Mouse (Mus musculus) stomach, postnatal 0 days (tissue): ENCODE results near the gene Xylt1. TPM values are rescaled to one million over a fixed set of nuclear protein-coding genes. Genes with fewer than 3 reads are reported as not detected.

ENCODE experiments used
- ATAC-seq: fragments of 200-750 bp; cut with Nextera tagmentation; 2 replicates; pipeline ENCODE4 v1.8.0; 2017; ENCODE audit not compliant: low FRiP score, low TSS enrichment
- DNase-seq: peaks from one replicate; pipeline ENCODE4 v3.0.0-alpha.2; 2016; ENCODE audit warnings: low spot score
- H3K27ac ChIP-seq: fragments of 300-500 bp; sonication (generic); replicated peaks from 2 replicates; pipeline ENCODE4 v1.5.1; 2014; ENCODE audit warnings: mild to moderate bottlenecking, control low read depth
- H3K27me3 ChIP-seq: fragments of 300-500 bp; sonication (generic); 2 replicates; pipeline ENCODE4 v1.6.1; 2014; ENCODE audit warnings: low read length; ENCODE audit not compliant: control insufficient read depth, insufficient read depth
- H3K36me3 ChIP-seq: fragments of 300-500 bp; sonication (generic); 2 replicates; pipeline ENCODE4 v1.6.1; 2014; ENCODE audit warnings: low read length, mixed read lengths; ENCODE audit not compliant: control insufficient read depth, insufficient read depth
- H3K4me1 ChIP-seq: fragments of 300-500 bp; sonication (generic); replicated peaks from 2 replicates; pipeline ENCODE4 v1.6.1; 2014; ENCODE audit warnings: antibody characterized with exemption; ENCODE audit not compliant: control insufficient read depth, insufficient read depth
- H3K4me2 ChIP-seq: fragments of 300-500 bp; sonication (generic); replicated peaks from 2 replicates; pipeline ENCODE4 v1.6.1; 2014; ENCODE audit warnings: low read depth, mild to moderate bottlenecking, control low read depth, moderate library complexity
- H3K4me3 ChIP-seq: fragments of 300-500 bp; sonication (generic); 2 replicates; pipeline ENCODE4 v1.5.1; 2014; ENCODE audit warnings: low read depth, low read length, control low read depth
- H3K9ac ChIP-seq: fragments of 300-500 bp; sonication (generic); 2 replicates; pipeline ENCODE4 v1.6.1; 2014; ENCODE audit warnings: mild to moderate bottlenecking, low read length, control low read depth, mixed read lengths
- H3K9me3 ChIP-seq: fragments of 300-500 bp; sonication (generic); 2 replicates; pipeline ENCODE4 v1.6.1; 2016; ENCODE audit warnings: low read length; ENCODE audit not compliant: control insufficient read depth
- CTCF ChIP-seq: IDR thresholded peaks from 2 replicates; pipeline ENCODE4 v1.5.1; 2016; ENCODE audit warnings: antibody characterized with exemption, low read depth, mild to moderate bottlenecking, moderate library complexity
- EP300 ChIP-seq: optimal IDR thresholded peaks from 2 replicates; pipeline ENCODE3; 2016; ENCODE audit warnings: antibody characterized with exemption
- WGBS: fragments of 180-500 bp; shearing (Covaris S2); extraction: QIAGEN DNeasy Blood & Tissue Kit; methylation state at CpG from one replicate; pipeline ENCODE4 v1.1.7; 2014; 5-methylcytosine and 5-hydroxymethylcytosine counted together
- polyA plus RNA-seq: library from polyadenylated mRNA; unstranded; fragments of >200 nt; fragmentation: Nextera tagmentation; extraction: Ambion mirVana; gene quantifications from 2 replicates; pipeline ENCODE4 v1.2.1, GENCODE M21; 2015

The Xylt1 gene
- polyA plus RNA-seq, 1 experiment from 2014 or later, result 0.36 TPM

- no peak for DNase-seq
- Histone ChIP-seq H3K36me3 (no peaks in the 10 kb centered on the region), H3K9ac (no peak overlapping the region), H3K4me1 (no peaks in the 10 kb centered on the region), H3K27me3 (no peaks in the 10 kb centered on the region), H3K4me2 (no peak overlapping the region), H3K9me3 (no peaks in the 10 kb centered on the region), H3K4me3 (no peak overlapping the region), H3K27ac (no peak overlapping the region)
- TF ChIP-seq CTCF (no peak), EP300 (no peak)
- 63% methylated on average over 5 of the region's 5 CpGs for WGBS
- no peak for ATAC-seq
Measured at GRCm38 (mm10) chr7:117539931-117540330, 159.2 kb downstream of the Xylt1 start.

DNA sequence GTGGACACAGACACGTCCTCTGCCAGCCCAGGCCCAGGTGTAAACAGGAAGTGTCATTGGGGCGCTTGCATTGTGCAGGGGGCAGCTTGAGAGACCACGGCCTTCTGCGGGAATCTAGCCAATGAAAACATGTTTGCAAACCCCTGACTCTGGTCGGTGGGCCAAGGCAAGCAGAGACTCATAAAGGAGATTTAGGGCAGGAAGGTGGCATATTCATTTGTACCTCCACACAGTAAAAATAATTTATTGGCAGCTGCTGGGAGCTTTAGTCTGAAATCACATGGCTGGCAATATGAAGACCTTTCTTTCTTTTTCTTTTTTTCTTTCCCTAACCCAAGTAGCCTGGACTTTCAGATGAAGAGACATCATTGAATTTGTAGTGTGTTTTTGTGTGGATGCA is 159.6 kb downstream of the Xylt1 start:
- Histone ChIP-seq H3K27me3 (no peaks in the 10 kb centered on the region), H3K9ac (no peak overlapping the region), H3K4me1 (no peaks in the 10 kb centered on the region), H3K36me3 (no peaks in the 10 kb centered on the region), H3K9me3 (no peaks in the 10 kb centered on the region), H3K4me3 (no peak overlapping the region), H3K27ac (no peak overlapping the region), H3K4me2 (no peak overlapping the region)
- WGBS, result 26% methylated on average over 5 of the region's 5 CpGs
- TF ChIP-seq EP300, result no peak
- no peak for TF ChIP-seq CTCF
- DNase-seq (no peak), ATAC-seq (no peak)

GRCm38 (mm10) chr7:117541056-117541455 is 160.3 kb downstream of the Xylt1 start:
- Histone ChIP-seq H3K27me3 (no peaks in the 10 kb centered on the region), H3K9me3 (no peaks in the 10 kb centered on the region), H3K36me3 (no peaks in the 10 kb centered on the region), H3K4me1 (no peaks in the 10 kb centered on the region), H3K27ac (no peak overlapping the region), H3K4me3 (no peak overlapping the region), H3K9ac (no peak overlapping the region), H3K4me2 (no peak overlapping the region)
- no peak for TF ChIP-seq CTCF
- no peak for TF ChIP-seq EP300
- 57% methylated on average over 1 of the region's 1 CpGs for WGBS
- ATAC-seq (no peak), DNase-seq (no peak)

DNA sequence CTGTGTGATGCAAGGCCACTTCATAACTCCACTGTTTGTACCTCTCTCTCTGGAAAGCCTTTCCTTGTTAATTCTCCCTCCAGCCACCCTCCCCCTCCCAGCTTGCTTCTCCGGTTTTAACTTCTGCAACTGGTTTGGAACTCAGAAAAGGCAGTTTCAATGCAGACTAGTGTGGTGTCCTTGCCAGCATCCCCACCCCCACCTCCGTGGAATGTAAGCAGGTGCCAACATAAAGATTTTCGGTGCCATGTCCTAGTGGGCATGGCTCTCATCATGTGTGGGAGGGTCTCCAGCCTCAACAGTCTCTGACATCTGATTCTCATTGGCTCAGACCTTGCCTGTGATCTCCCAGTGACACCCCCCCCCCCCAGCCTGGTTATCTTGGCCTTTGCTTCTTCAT is 160.9 kb downstream of the Xylt1 start:
- Histone ChIP-seq H3K9ac (no peak overlapping the region), H3K36me3 (no peaks in the 10 kb centered on the region), H3K4me2 (no peak overlapping the region), H3K27ac (no peak overlapping the region), H3K27me3 (no peaks in the 10 kb centered on the region), H3K4me1 (no peaks in the 10 kb centered on the region), H3K9me3 (no peaks in the 10 kb centered on the region), H3K4me3 (no peak overlapping the region)
- no peak for ATAC-seq
- no peak for DNase-seq
- 55% methylated on average over 3 of the region's 3 CpGs for WGBS
- no peak for TF ChIP-seq EP300
- no peak for TF ChIP-seq CTCF

DNA sequence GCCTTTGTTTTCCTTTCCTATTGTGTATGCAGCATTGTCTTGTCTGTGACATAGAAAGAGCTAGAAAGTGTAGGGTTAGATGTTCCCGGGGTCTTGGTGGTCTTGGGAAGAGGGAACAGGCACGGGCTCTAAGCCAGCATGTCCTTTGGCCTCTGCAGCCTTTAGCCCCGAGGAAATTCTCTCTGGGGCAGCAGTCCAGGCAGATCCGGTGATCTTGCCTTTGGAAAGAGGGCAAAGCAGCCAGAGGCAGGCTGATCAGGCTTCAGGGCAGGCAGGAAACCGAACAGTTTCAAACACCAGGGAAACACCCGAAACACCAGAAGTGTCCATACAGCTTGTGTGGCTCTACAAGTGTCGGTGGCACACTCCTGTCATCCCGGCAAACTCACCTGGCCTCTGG is 162.3 kb downstream of the Xylt1 start:
- no peaks in the 10 kb centered on the region for H3K4me1 ChIP-seq
- H3K27ac ChIP-seq, result no peak overlapping the region
- no peaks in the 10 kb centered on the region for H3K36me3 ChIP-seq
- no peaks in the 10 kb centered on the region for H3K27me3 ChIP-seq
- H3K4me2 ChIP-seq, result no peak overlapping the region
- H3K4me3 ChIP-seq, result no peak overlapping the region
- DNase-seq (no peak), ATAC-seq (no peak)
- H3K9ac ChIP-seq, result no peak overlapping the region
- 68% methylated on average over 8 of the region's 8 CpGs for WGBS
- H3K9me3 ChIP-seq, result no peaks in the 10 kb centered on the region
- TF ChIP-seq EP300 (no peak), CTCF (no peak)

- H3K27ac ChIP-seq, result no peak overlapping the region
- 22% methylated on average over 2 of the region's 2 CpGs for WGBS
- no peak overlapping the region for H3K4me3 ChIP-seq
- H3K4me1 ChIP-seq, result no peaks in the 10 kb centered on the region
- no peaks in the 10 kb centered on the region for H3K36me3 ChIP-seq
- H3K27me3 ChIP-seq, result no peaks in the 10 kb centered on the region
- H3K4me2 ChIP-seq, result no peak overlapping the region
- DNase-seq (no peak), ATAC-seq (no peak)
- no peak for TF ChIP-seq EP300
- no peak for TF ChIP-seq CTCF
- no peaks in the 10 kb centered on the region for H3K9me3 ChIP-seq
- no peak overlapping the region for H3K9ac ChIP-seq
Measured at GRCm38 (mm10) chr7:117544126-117544525, 163.3 kb downstream of the Xylt1 start.
